Mouse (Mus musculus) cortical plate, adult 2 months (tissue): ENCODE results near the gene Acvr2b.

ENCODE experiments used
- CTCF ChIP-seq: fragments of 200-500 bp; IDR thresholded peaks from 2 replicates; pipeline ENCODE4 v1.5.1; 2011; ENCODE audit warnings: mild to moderate bottlenecking, control low read depth, low read length; ENCODE audit not compliant: insufficient read depth; ENCODE audit errors: extremely low read depth
- POLR2A ChIP-seq: fragments of 200-500 bp; IDR thresholded peaks from 2 replicates; pipeline ENCODE4 v1.6.1; 2011; ENCODE audit warnings: mild to moderate bottlenecking, low read length, control low read depth; ENCODE audit not compliant: insufficient read depth; ENCODE audit errors: extremely low read depth

DNA sequence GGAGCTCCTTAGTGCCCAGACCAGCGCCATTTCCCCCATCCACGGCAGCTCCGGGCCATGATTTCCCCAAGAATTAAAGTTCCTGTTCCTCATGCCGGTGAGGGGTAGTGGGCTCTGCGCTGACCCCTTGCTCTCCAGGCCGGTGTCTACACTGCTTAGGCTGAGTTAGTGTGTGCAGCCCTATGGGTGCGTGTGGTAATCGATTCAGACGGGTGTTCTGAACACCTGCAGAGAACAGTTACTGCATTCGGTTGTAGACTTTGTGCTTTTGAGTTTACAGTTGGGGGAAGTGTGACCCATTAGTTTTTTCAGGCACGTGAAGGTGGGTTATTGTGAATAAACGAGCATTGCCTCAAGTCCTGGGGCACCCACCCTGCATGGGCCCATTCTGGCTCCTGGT lies 36.1 kb downstream of the Acvr2b start:
- TF ChIP-seq POLR2A (no peak), CTCF (no peak)
